Mouse (Mus musculus): Measurements from ENCODE around the gene Hacd1. TPM values are rescaled to one million over a fixed set of nuclear protein-coding genes. Genes with fewer than 3 reads are reported as not detected.

Gene Hacd1
- polyA plus RNA-seq, 1 experiment from 2014 or later = 55.6 TPM

GRCm38 (mm10) chr2:14065704-14066650, 10.0 kb upstream of the Hacd1 start:
- WGBS = 80% methylated on average over 2 of the region's 2 CpGs
- Histone ChIP-seq H3K9ac (no peak overlapping the region), H3K36me3 (no peaks in the 10 kb centered on the region), H3K4me1 (no peaks in the 10 kb centered on the region), H3K27ac (no peak overlapping the region), H3K4me3 (no peak overlapping the region), H3K9me3 (no peaks in the 10 kb centered on the region), H3K27me3 (no peaks in the 10 kb centered on the region), H3K4me2 (no peak overlapping the region)
- no peak for ATAC-seq (ENCODE audit: insufficient number of reproducible peaks, insufficient read depth, low FRiP score, low TSS enrichment, low read depth)

GRCm38 (mm10) chr2:14055168-14055565, 768 bp downstream of the Hacd1 start:
- Histone ChIP-seq H3K27ac (peak overlapping the region; percentile 83), H3K4me2 (peak overlapping the region; percentile 73), H3K36me3 (no peaks in the 10 kb centered on the region), H3K4me3 (peak overlapping the region; percentile 74), H3K27me3 (no peaks in the 10 kb centered on the region), H3K9me3 (no peaks in the 10 kb centered on the region), H3K4me1 (peaks cover 9% of the 10 kb centered on the region), H3K9ac (peak overlapping the region; percentile 79)
- under 1% methylated on average over 38 of the region's 58 CpGs for WGBS
- ATAC-seq (ENCODE audit: insufficient number of reproducible peaks, insufficient read depth, low FRiP score, low TSS enrichment, low read depth) = peak; percentile 90

GRCm38 (mm10) chr2:14054716-14055115, 1.2 kb downstream of the Hacd1 start:
- H3K27ac ChIP-seq = peak overlapping the region; percentile 83; the same call in 1 of the 2 replicates
- no peaks in the 10 kb centered on the region for H3K9me3 ChIP-seq
- H3K4me2 ChIP-seq = peak overlapping the region; percentile 73
- peaks cover 9% of the 10 kb centered on the region for H3K4me1 ChIP-seq
- H3K9ac ChIP-seq = peak overlapping the region; percentile 79
- no peaks in the 10 kb centered on the region for H3K36me3 ChIP-seq
- no peaks in the 10 kb centered on the region for H3K27me3 ChIP-seq
- 3% methylated on average over 6 of the region's 6 CpGs for WGBS
- ATAC-seq (ENCODE audit: insufficient number of reproducible peaks, insufficient read depth, low FRiP score, low TSS enrichment, low read depth) = peak; percentile 34; the same call in 1 of the 2 replicates
- H3K4me3 ChIP-seq = peak overlapping the region; percentile 74

GRCm38 (mm10) chr2:14054163-14054562, 1.8 kb downstream of the Hacd1 start:
- no peak overlapping the region for H3K4me3 ChIP-seq
- no peaks in the 10 kb centered on the region for H3K9me3 ChIP-seq
- peaks cover 9% of the 10 kb centered on the region for H3K4me1 ChIP-seq
- H3K27me3 ChIP-seq = no peaks in the 10 kb centered on the region
- H3K27ac ChIP-seq = no peak overlapping the region
- H3K9ac ChIP-seq = no peak overlapping the region
- no peak overlapping the region for H3K4me2 ChIP-seq
- no peak for ATAC-seq (ENCODE audit: insufficient number of reproducible peaks, insufficient read depth, low FRiP score, low TSS enrichment, low read depth)
- 51% methylated on average over 3 of the region's 3 CpGs for WGBS
- H3K36me3 ChIP-seq = no peaks in the 10 kb centered on the region

- 65% methylated on average over 3 of the region's 3 CpGs for WGBS
- ATAC-seq (ENCODE audit: insufficient number of reproducible peaks, insufficient read depth, low FRiP score, low TSS enrichment, low read depth) = no peak
- Histone ChIP-seq H3K4me1 (peaks cover 9% of the 10 kb centered on the region), H3K9me3 (no peaks in the 10 kb centered on the region), H3K36me3 (no peaks in the 10 kb centered on the region), H3K4me2 (no peak overlapping the region), H3K9ac (no peak overlapping the region), H3K4me3 (no peak overlapping the region), H3K27me3 (no peaks in the 10 kb centered on the region), H3K27ac (no peak overlapping the region)
These were observed 2.3 kb downstream of the Hacd1 start for GRCm38 (mm10) chr2:14053618-14054017.

GRCm38 (mm10) chr2:14048808-14049207, 7.1 kb downstream of the Hacd1 start:
- Histone ChIP-seq H3K4me3 (no peak overlapping the region), H3K9ac (no peak overlapping the region), H3K27me3 (no peaks in the 10 kb centered on the region), H3K4me1 (no peaks in the 10 kb centered on the region), H3K36me3 (no peaks in the 10 kb centered on the region), H3K9me3 (no peaks in the 10 kb centered on the region), H3K27ac (no peak overlapping the region), H3K4me2 (no peak overlapping the region)
- WGBS = 58% methylated on average over 5 of the region's 5 CpGs
- ATAC-seq (ENCODE audit: insufficient number of reproducible peaks, insufficient read depth, low FRiP score, low TSS enrichment, low read depth) = no peak

- Histone ChIP-seq H3K9me3 (no peaks in the 10 kb centered on the region), H3K4me2 (no peak overlapping the region), H3K9ac (no peak overlapping the region), H3K4me1 (no peaks in the 10 kb centered on the region), H3K36me3 (no peaks in the 10 kb centered on the region), H3K27me3 (no peaks in the 10 kb centered on the region), H3K27ac (no peak overlapping the region), H3K4me3 (no peak overlapping the region)
- ATAC-seq (ENCODE audit: insufficient number of reproducible peaks, insufficient read depth, low FRiP score, low TSS enrichment, low read depth) = peak; percentile 59; the same call in 1 of the 2 replicates
These were observed 7.6 kb downstream of the Hacd1 start for GRCm38 (mm10) chr2:14048381-14048780.

GRCm38 (mm10) chr2:14043577-14044170, 12.3 kb downstream of the Hacd1 start:
- H3K27ac ChIP-seq = no peak overlapping the region
- 36% methylated on average over 9 of the region's 9 CpGs for WGBS

GRCm38 (mm10) chr2:14043011-14043410, 12.9 kb downstream of the Hacd1 start:
- Histone ChIP-seq H3K27me3 (no peaks in the 10 kb centered on the region), H3K36me3 (no peaks in the 10 kb centered on the region), H3K4me3 (no peak overlapping the region), H3K9me3 (no peaks in the 10 kb centered on the region), H3K9ac (no peak overlapping the region), H3K4me2 (no peak overlapping the region), H3K4me1 (no peaks in the 10 kb centered on the region), H3K27ac (no peak overlapping the region)
- 76% methylated on average over 3 of the region's 3 CpGs for WGBS
- ATAC-seq (ENCODE audit: insufficient number of reproducible peaks, insufficient read depth, low FRiP score, low TSS enrichment, low read depth) = no peak

More at GRCm38 (mm10) chr2:14043577-14044170, 12.3 kb downstream of the Hacd1 start:
- Histone ChIP-seq H3K4me2 (no peak overlapping the region), H3K27me3 (no peaks in the 10 kb centered on the region), H3K9me3 (no peaks in the 10 kb centered on the region), H3K9ac (no peak overlapping the region), H3K4me1 (no peaks in the 10 kb centered on the region), H3K36me3 (no peaks in the 10 kb centered on the region), H3K4me3 (no peak overlapping the region)
- ATAC-seq (ENCODE audit: insufficient number of reproducible peaks, insufficient read depth, low FRiP score, low TSS enrichment, low read depth) = no peak

GRCm38 (mm10) chr2:14041249-14041648, 14.7 kb downstream of the Hacd1 start:
- no peak for ATAC-seq (ENCODE audit: insufficient number of reproducible peaks, insufficient read depth, low FRiP score, low TSS enrichment, low read depth)
- H3K9me3 ChIP-seq = no peaks in the 10 kb centered on the region
- no peak overlapping the region for H3K9ac ChIP-seq
- no peaks in the 10 kb centered on the region for H3K4me1 ChIP-seq
- 97% methylated on average over 2 of the region's 2 CpGs for WGBS
- no peaks in the 10 kb centered on the region for H3K27me3 ChIP-seq
- no peak overlapping the region for H3K4me3 ChIP-seq
- H3K27ac ChIP-seq = no peak overlapping the region
- no peak overlapping the region for H3K4me2 ChIP-seq
- H3K36me3 ChIP-seq = no peaks in the 10 kb centered on the region

GRCm38 (mm10) chr2:14019228-14019627, 36.7 kb downstream of the Hacd1 start:
- 89% methylated on average over 1 of the region's 1 CpGs for WGBS
- ATAC-seq (ENCODE audit: insufficient number of reproducible peaks, insufficient read depth, low FRiP score, low TSS enrichment, low read depth) = no peak
- Histone ChIP-seq H3K9me3 (no peaks in the 10 kb centered on the region), H3K4me1 (no peaks in the 10 kb centered on the region), H3K27ac (no peak overlapping the region), H3K9ac (no peak overlapping the region), H3K36me3 (no peaks in the 10 kb centered on the region), H3K27me3 (no peaks in the 10 kb centered on the region), H3K4me3 (no peak overlapping the region), H3K4me2 (no peak overlapping the region)

GRCm38 (mm10) chr2:14005121-14005520, 50.8 kb downstream of the Hacd1 start:
- peaks cover 4% of the 10 kb centered on the region; the same call in 1 of the 2 replicates for H3K27me3 ChIP-seq
- no peak overlapping the region for H3K4me2 ChIP-seq
- no peak overlapping the region for H3K9ac ChIP-seq
- H3K9me3 ChIP-seq = no peaks in the 10 kb centered on the region
- H3K36me3 ChIP-seq = no peaks in the 10 kb centered on the region
- no peak overlapping the region for H3K4me3 ChIP-seq
- ATAC-seq (ENCODE audit: insufficient number of reproducible peaks, insufficient read depth, low FRiP score, low TSS enrichment, low read depth) = no peak
- H3K4me1 ChIP-seq = no peaks in the 10 kb centered on the region
- 95% methylated on average over 1 of the region's 1 CpGs for WGBS
- H3K27ac ChIP-seq = no peak overlapping the region
